Mouse (Mus musculus) CH12.LX (cell line): ENCODE results near the gene Smyd4. TPM values are rescaled to one million over a fixed set of nuclear protein-coding genes. Genes with fewer than 3 reads are reported as not detected.

Experiments
- DNase-seq: peaks from one replicate; pipeline ENCODE4 v3.0.0-alpha.2; 2013; ENCODE audit errors: extremely low read depth
- H3K27ac ChIP-seq: 2 replicates; pipeline ENCODE4 v1.5.1; 2012; ENCODE audit warnings: low read depth, mild to moderate bottlenecking, control low read depth, moderate library complexity; ENCODE audit not compliant: insufficient read depth
- H3K27me3 ChIP-seq: replicated peaks from 2 replicates; pipeline ENCODE3; 2012; ENCODE audit warnings: inconsistent platforms
- H3K36me3 ChIP-seq, 2 experiments: replicated peaks in 1 of 2; 2 replicates each; pipeline versions ENCODE3 to v1.6.1; 2012; ENCODE audit warnings: inconsistent platforms in 1 of 2, low read length in 1 of 2, mild to moderate bottlenecking in 1 of 2, mixed read lengths in 1 of 2, moderate library complexity in 1 of 2; ENCODE audit not compliant: control insufficient read depth in 1 of 2, insufficient read depth in 1 of 2
- H3K4me1 ChIP-seq, 2 experiments: 2 replicates each; pipeline ENCODE4 v1.6.1; 2012; ENCODE audit warnings: inconsistent platforms in 1 of 2, moderate library complexity in 1 of 2; ENCODE audit not compliant: insufficient read depth in 2 of 2, control insufficient read depth in 1 of 2
- H3K4me2 ChIP-seq: 2 replicates; pipeline ENCODE4 v1.6.1; 2012; ENCODE audit warnings: low read depth, mild to moderate bottlenecking, control low read depth; ENCODE audit not compliant: poor library complexity, insufficient read depth, severe bottlenecking
- H3K4me3 ChIP-seq, 3 experiments: fragments of 150-350 bp in 1 of 3; sonication (generic) in 1 of 3; replicated peaks in 1 of 3; 2 replicates each; pipeline versions ENCODE3 to v1.5.1; 2011 to 2012; ENCODE audit warnings: low read depth in 2 of 3, low read length in 2 of 3, mild to moderate bottlenecking in 2 of 3, moderate library complexity in 2 of 3, control low read depth in 1 of 3, improper control_type of control experiment in 1 of 3, inconsistent platforms in 1 of 3, mixed read lengths in 1 of 3; ENCODE audit not compliant: poor library complexity in 1 of 3
- H3K79me2 ChIP-seq: replicated peaks from 2 replicates; pipeline ENCODE4 v1.6.1; 2012; ENCODE audit warnings: mild to moderate bottlenecking, moderate library complexity; ENCODE audit not compliant: control insufficient read depth, poor library complexity, insufficient read depth, severe bottlenecking; ENCODE audit errors: extremely low read depth
- H3K9ac ChIP-seq: 2 replicates; pipeline ENCODE4 v1.6.1; 2012; ENCODE audit warnings: low read depth, mild to moderate bottlenecking, control low read depth, moderate library complexity; ENCODE audit not compliant: insufficient read depth
- H3K9me3 ChIP-seq: replicated peaks from 2 replicates; pipeline ENCODE3; 2012; ENCODE audit warnings: low read length, inconsistent platforms, mixed read lengths
- BHLHE40 ChIP-seq: IDR thresholded peaks from 2 replicates; pipeline ENCODE4 v1.6.1; 2011; ENCODE audit warnings: mild to moderate bottlenecking, low read depth, low read length, improper control_type of control experiment
- CHD2 ChIP-seq: IDR thresholded peaks from 2 replicates; pipeline ENCODE4 v1.6.1; 2011; ENCODE audit warnings: low read length, improper control_type of control experiment
- EP300 ChIP-seq: IDR thresholded peaks from 2 replicates; pipeline ENCODE4 v1.6.1; 2011; ENCODE audit warnings: low read length, improper control_type of control experiment
- GABPA ChIP-seq: IDR thresholded peaks from 2 replicates; pipeline ENCODE4 v1.6.1; 2012; ENCODE audit warnings: low read depth, low read length, improper control_type of control experiment, inconsistent platforms; ENCODE audit not compliant: insufficient replicate concordance
- HCFC1 ChIP-seq: IDR thresholded peaks from 2 replicates; pipeline ENCODE4 v1.6.1; 2012; ENCODE audit warnings: low read depth, mild to moderate bottlenecking, inconsistent platforms, low read length, improper control_type of control experiment
- JUN ChIP-seq: IDR thresholded peaks from 2 replicates; pipeline ENCODE4 v1.6.1; 2011; ENCODE audit warnings: low read depth, mild to moderate bottlenecking, low read length, improper control_type of control experiment, moderate library complexity; ENCODE audit not compliant: insufficient read depth
- JUND ChIP-seq: conservative IDR thresholded peaks from 2 replicates; pipeline ENCODE4 v1.6.1; 2011; ENCODE audit warnings: low read depth, low read length, improper control_type of control experiment
- MAFK ChIP-seq: IDR thresholded peaks from 2 replicates; pipeline ENCODE4 v1.6.1; 2011; ENCODE audit warnings: low read length, improper control_type of control experiment; ENCODE audit not compliant: insufficient replicate concordance
- MAX ChIP-seq: IDR thresholded peaks from 2 replicates; pipeline ENCODE4 v1.6.1; 2011; ENCODE audit warnings: low read length, improper control_type of control experiment
- MXI1 ChIP-seq: IDR thresholded peaks from 2 replicates; pipeline ENCODE4 v1.6.1; 2011; ENCODE audit warnings: mild to moderate bottlenecking, low read depth, low read length, improper control_type of control experiment
- MYC ChIP-seq: IDR thresholded peaks from 2 replicates; pipeline ENCODE4 v1.6.1; 2011; ENCODE audit warnings: low read depth, mild to moderate bottlenecking, improper control_type of control experiment, low read length
- NELFE ChIP-seq: IDR thresholded peaks from 2 replicates; pipeline ENCODE4 v1.6.1; 2011; ENCODE audit warnings: low read depth, low read length, improper control_type of control experiment
- NRF1 ChIP-seq: IDR thresholded peaks from 2 replicates; pipeline ENCODE4 v1.6.1; 2014; ENCODE audit warnings: low read depth, mild to moderate bottlenecking, inconsistent platforms, low read length, improper control_type of control experiment, moderate library complexity
- PAX5 ChIP-seq: IDR thresholded peaks from 2 replicates; pipeline ENCODE4 v1.6.1; 2012; ENCODE audit warnings: low read length, inconsistent platforms, mixed read lengths
- POLR2A ChIP-seq: IDR thresholded peaks from 2 replicates; pipeline ENCODE4 v1.6.1; 2011; ENCODE audit warnings: low read depth, mild to moderate bottlenecking, improper control_type of control experiment, low read length
- POLR2AphosphoS2 ChIP-seq: IDR thresholded peaks from 2 replicates; pipeline ENCODE4 v1.6.1; 2011; ENCODE audit warnings: low read depth, low read length, improper control_type of control experiment
- SIN3A ChIP-seq: IDR thresholded peaks from 2 replicates; pipeline ENCODE4 v1.6.1; 2012; ENCODE audit warnings: low read length, improper control_type of control experiment, inconsistent platforms
- SMC3 ChIP-seq: IDR thresholded peaks from 2 replicates; pipeline ENCODE4 v1.6.1; 2011; ENCODE audit warnings: low read depth, low read length, improper control_type of control experiment
- TCF12 ChIP-seq: IDR thresholded peaks from 2 replicates; pipeline ENCODE4 v1.6.1; 2014; ENCODE audit warnings: low read depth, mild to moderate bottlenecking, inconsistent platforms, low read length, improper control_type of control experiment
- UBTF ChIP-seq: IDR thresholded peaks from 2 replicates; pipeline ENCODE4 v1.6.1; 2012; ENCODE audit warnings: low read depth, mild to moderate bottlenecking, inconsistent platforms, low read length, improper control_type of control experiment, moderate library complexity
- USF1 ChIP-seq: IDR thresholded peaks from 2 replicates; pipeline ENCODE4 v1.6.1; 2014; ENCODE audit warnings: low read depth, mild to moderate bottlenecking, inconsistent platforms, low read length, improper control_type of control experiment
- ZKSCAN1 ChIP-seq: IDR thresholded peaks from 2 replicates; pipeline ENCODE4 v1.6.1; 2012; ENCODE audit warnings: low read depth, inconsistent platforms, low read length, improper control_type of control experiment, borderline replicate concordance
- dilution Hi-C: fragments of 300-500 bp; cut with MboI; formaldehyde crosslinking; loops from 2 replicates; pipeline ENCODE4 v1.14.3; 2020; ENCODE audit warnings: low sequenced_read_pairs; ENCODE audit not compliant: extremely low pct_unique_long_range_greater_than_20kb, extremely low pct_ligation_motif_present
- in situ Hi-C: fragments of 300-500 bp; cut with MboI; formaldehyde crosslinking; loops from 3 replicates; pipeline ENCODE4 v1.14.3; 2019; ENCODE audit warnings: low sequenced_read_pairs, low pct_ligation_motif_present, low pct_unique_long_range_greater_than_20kb, mixed read lengths
- polyA plus RNA-seq: library from polyadenylated mRNA; unstranded; fragments of >175 nt; gene quantifications from 2 replicates; pipeline ENCODE4 v1.2.1, GENCODE M21; 2012; ENCODE audit warnings: low read depth; ENCODE audit not compliant: insufficient read length
- total RNA-seq, 2 experiments: library from RNA; depleted of rRNA; stranded (reverse); fragments of 300-350 nt in 1 of 2; fragments of >200 nt in 1 of 2; gene quantifications; 2 replicates each; pipeline ENCODE4 v1.2.3; 2012 to 2014

The Smyd4 gene
- total and polyA plus RNA-seq, 3 experiments = 11.8 to 15.4 (median 13.9) TPM

- Histone ChIP-seq H3K4me3 (no peak overlapping the region), H3K36me3 (peaks cover 86 to 98% of the 10 kb centered on the region in 2 experiments), H3K4me2 (no peak overlapping the region), H3K9ac (no peak overlapping the region), H3K4me1 (no peaks in the 10 kb centered on the region), H3K79me2 (no peaks in the 10 kb centered on the region), H3K27me3 (no peaks in the 10 kb centered on the region), H3K9me3 (no peaks in the 10 kb centered on the region), H3K27ac (no peak overlapping the region)
- in situ Hi-C loops = no loop called here
- dilution Hi-C loops = no loop called here
- no peak for DNase-seq
- TF ChIP-seq HCFC1 = no peak
- no peak for TF ChIP-seq JUN
- TF ChIP-seq CHD2 = no peak
- no peak for TF ChIP-seq JUND
- no peak for TF ChIP-seq NELFE
- no peak for TF ChIP-seq MXI1
- TF ChIP-seq ZKSCAN1 = no peak
- TF ChIP-seq SMC3 = no peak
- TF ChIP-seq MYC = no peak
- TF ChIP-seq PAX5 = no peak
- TF ChIP-seq BHLHE40 = no peak
- TF ChIP-seq POLR2AphosphoS2 = no peak
- no peak for TF ChIP-seq MAX
- no peak for TF ChIP-seq POLR2A
- no peak for TF ChIP-seq GABPA
- TF ChIP-seq EP300 = no peak
- TF ChIP-seq UBTF = no peak
- TF ChIP-seq SIN3A = no peak
Measured at GRCm38 (mm10) chr11:75310813-75311212, 37.4 kb upstream of the Smyd4 start.

DNA sequence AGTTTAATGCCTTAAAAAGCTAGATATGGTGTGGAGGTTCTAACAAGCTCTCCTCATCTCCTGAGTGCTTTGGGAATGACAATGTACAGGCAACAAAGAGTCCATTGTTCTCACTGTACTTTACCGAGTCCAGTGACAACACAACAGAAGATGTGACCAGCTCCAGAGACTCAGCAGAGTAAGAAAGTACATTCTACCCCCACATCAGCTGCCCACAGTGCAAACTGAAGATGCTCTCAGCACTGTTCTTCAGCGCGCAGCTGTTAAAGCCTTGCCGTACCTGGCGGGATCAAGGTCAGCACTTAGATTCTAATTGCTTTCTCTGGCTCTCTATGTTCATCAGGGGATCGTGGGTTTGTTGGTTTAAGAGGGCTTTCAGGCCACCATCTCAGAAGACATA lies 36.5 kb upstream of the Smyd4 start:
- H3K4me1 ChIP-seq = no peaks in the 10 kb centered on the region
- no peak for DNase-seq
- no peak overlapping the region for H3K4me2 ChIP-seq
- no peak overlapping the region for H3K4me3 ChIP-seq
- H3K36me3 ChIP-seq = peaks cover 82 to 96% of the 10 kb centered on the region in 2 experiments
- in situ Hi-C loops = no loop called here
- H3K9ac ChIP-seq = no peak overlapping the region
- H3K27me3 ChIP-seq = no peaks in the 10 kb centered on the region
- H3K27ac ChIP-seq = no peak overlapping the region
- H3K79me2 ChIP-seq = no peaks in the 10 kb centered on the region
- TF ChIP-seq SIN3A (no peak), NRF1 (no peak), USF1 (no peak), MAFK (no peak), MAX (no peak), GABPA (no peak), SMC3 (no peak), EP300 (no peak), JUN (no peak), JUND (no peak), TCF12 (no peak), POLR2AphosphoS2 (no peak)
- H3K9me3 ChIP-seq = no peaks in the 10 kb centered on the region
- dilution Hi-C loops = no loop called here
